In genomic region chr4:44672216-44672937, GRCm38 (mm10) we compare ENCODE assay signal across 16 mouse cellular contexts. TPM values are rescaled to one million over a fixed set of nuclear protein-coding genes. Genes with fewer than 3 reads are reported as not detected.
DNase-seq lines count a peak whose midpoint lies in the region; ATAC-seq and TF ChIP-seq lines count a peak whose summit lies in the region.
"Had no signal": no experiment of that assay in that cellular context is flagged by ENCODE, and none has a peak within 500 bp of the region (broad histone marks: within the 10 kb centered on the region; RNA-seq: fewer than 3 reads in every experiment).

No protein-coding gene starts in this region.

- no peaks in the 10 kb centered on the region for H3K4me1 ChIP-seq in ES-Bruce4 (ENCODE audit: control insufficient read depth, insufficient read depth, low read length)
- H3K4me1 ChIP-seq: forebrain, embryonic 13.5 days; liver, embryonic 13.5 days; neural tube, embryonic 15.5 days had no signal

- peak; percentile 65 to 74 for ATAC-seq in hematopoietic stem cell, adult 5-6 weeks (replicated peaks in 1 of 2; ENCODE audit: insufficient read depth in 1 of 2, low FRiP score in 2 of 2, low TSS enrichment in 1 of 2, low read depth in 1 of 2, poor library complexity in 2 of 2, severe bottlenecking in 2 of 2)
- ATAC-seq: forebrain, embryonic 13.5 days had no signal

- no peaks in the 10 kb centered on the region for H3K27me3 ChIP-seq in ES-Bruce4 (ENCODE audit: control insufficient read depth, insufficient read depth, low read length, poor library complexity, severe bottlenecking)

- TF ChIP-seq CTCF in layer of hippocampus, adult 2 months (conservative IDR thresholded peaks at IDR 0.05), result 0 out of 2 replicates have a peak, but pooled peaks have one; percentile 8
- peak; percentile 30 for TF ChIP-seq CTCF in ES-Bruce4 (IDR thresholded peaks at IDR 0.05; ENCODE audit: low read depth, low read length)

- TF ChIP-seq POLR2A in ES-Bruce4 (IDR thresholded peaks at IDR 0.05; ENCODE audit: insufficient read depth, low read length), result no peak

- no peak overlapping the region for H3K4me3 ChIP-seq in layer of hippocampus, adult 2 months
- no peak overlapping the region for H3K4me3 ChIP-seq in ES-Bruce4 (ENCODE audit: low read depth, low read length)
- H3K4me3 ChIP-seq: forebrain, embryonic 13.5 days; liver, embryonic 13.5 days; midbrain, embryonic 12.5 days; neural tube, embryonic 15.5 days had no signal

- no peak for TF ChIP-seq EP300 in ES-Bruce4 (IDR thresholded peaks at IDR 0.05; ENCODE audit: insufficient read depth, low read depth, low read length)

- no peak for DNase-seq in layer of hippocampus, adult 2 months (ENCODE audit: low spot score in 2 of 2)
- no peak for DNase-seq in layer of hippocampus, adult 9-11 months
- DNase-seq in spleen, adult 18-20 months, result peak; percentile 74 to 77
- DNase-seq in frontal cortex, adult 2 months (ENCODE audit: extremely low spot score in 1 of 2, low spot score in 1 of 2), result no peak
- no peak for DNase-seq in right cerebral cortex, postnatal 10 days (ENCODE audit: low spot score in 2 of 2)
- DNase-seq in heart, postnatal 4 days, result no peak
- DNase-seq: cerebellum, adult 9-10 months; gastrocnemius, postnatal 36 days; kidney, adult 9 months; liver, embryonic 13.5 days had no signal

- H3K9me3 ChIP-seq in ES-Bruce4 (replicated peaks; ENCODE audit: control insufficient read depth, insufficient read depth, low read length, poor library complexity, severe bottlenecking), result no peaks in the 10 kb centered on the region
- H3K9me3 ChIP-seq: liver, embryonic 13.5 days; midbrain, embryonic 12.5 days; neural tube, embryonic 15.5 days had no signal

- H3K27ac ChIP-seq in layer of hippocampus, adult 2 months, result no peak overlapping the region
- H3K27ac ChIP-seq in ES-Bruce4 (ENCODE audit: insufficient read depth, low read length), result no peak overlapping the region
- H3K27ac ChIP-seq: forebrain, embryonic 13.5 days; liver, embryonic 13.5 days; midbrain, embryonic 12.5 days; neural tube, embryonic 15.5 days had no signal

- H3K9ac ChIP-seq in ES-Bruce4 (ENCODE audit: low read depth, poor library complexity, severe bottlenecking), result no peak overlapping the region
- H3K9ac ChIP-seq: forebrain, embryonic 13.5 days; liver, embryonic 13.5 days; midbrain, embryonic 12.5 days; neural tube, embryonic 15.5 days had no signal

- H3K36me3 ChIP-seq in ES-Bruce4 (ENCODE audit: control insufficient read depth, insufficient read depth, low read length, poor library complexity, severe bottlenecking), result no peaks in the 10 kb centered on the region
- H3K36me3 ChIP-seq: liver, embryonic 13.5 days; midbrain, embryonic 12.5 days; neural tube, embryonic 15.5 days had no signal

RNA-seq across cellular contexts. Expression of gene Pax5, which starts 37.9 kb away (rescaled TPM):
- under 1 TPM; 0.10 to 0.38 TPM for total RNA-seq in layer of hippocampus, adult 2 months (2021)
- 0.14 TPM in 1 of 2 replicates, not detected in the other for polyA plus RNA-seq in ES-Bruce4 (2011; ENCODE audit: insufficient read depth, insufficient read length, low read depth, missing spikeins)
- total RNA-seq in hematopoietic stem cell, adult 5-6 weeks (2017), result not detected in 2 replicates
- polyA plus RNA-seq in frontal cortex, adult 2 months (2012; rRNA removed), result 0.04 and 0.08 TPM in 2 replicates
- total RNA-seq in heart, postnatal 4 days (2021), result under 1 TPM; 0.18 to 0.71 TPM
- total RNA-seq: gastrocnemius, postnatal 36 days had no signal
- polyA plus RNA-seq: heart, postnatal 0 days had no signal

Comparison
In these comparisons a context has a peak if more than half of its experiments do, and no peak if none do; other contexts are left out.
1. DNase-seq: peak in spleen, adult 18-20 months (2 of 2); none in layer of hippocampus, adult 2 months (0 of 2), layer of hippocampus, adult 9-11 months (single experiment), frontal cortex, adult 2 months (0 of 2), right cerebral cortex, postnatal 10 days (0 of 2) and heart, postnatal 4 days (single experiment).